12 mouse cellular contexts compared by ENCODE assay signal in the genomic region with DNA sequence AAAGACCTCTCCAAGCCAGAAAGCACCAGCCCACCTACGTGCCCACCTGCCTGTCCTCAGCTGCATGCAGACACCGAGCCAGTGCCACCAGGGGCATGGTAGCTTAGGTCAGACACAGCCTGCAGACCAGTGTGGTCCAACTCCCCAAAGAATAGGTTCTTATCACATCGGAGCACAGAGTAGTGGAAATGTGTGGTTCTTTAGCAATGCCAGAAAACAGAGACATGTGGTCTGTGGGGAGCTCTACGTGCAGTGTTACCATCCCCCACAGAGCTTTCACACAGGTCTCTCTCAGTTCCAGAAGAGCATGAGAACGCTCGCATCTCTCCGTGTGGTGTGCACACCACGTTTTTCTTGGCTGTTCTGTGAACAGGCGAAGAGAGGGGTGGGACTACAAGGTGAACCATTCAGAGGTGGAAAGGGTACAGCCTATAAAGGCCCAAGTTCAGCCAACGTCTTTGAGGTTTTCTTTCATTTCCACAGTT. TPM values are rescaled to one million over a fixed set of nuclear protein-coding genes. Genes with fewer than 3 reads are reported as not detected.
DNase-seq lines count a peak whose midpoint lies in the region; ATAC-seq and TF ChIP-seq lines count a peak whose summit lies in the region.
"Had no signal": no experiment of that assay in that cellular context is flagged by ENCODE, and none has a peak within 500 bp of the region (broad histone marks: within the 10 kb centered on the region; RNA-seq: fewer than 3 reads in every experiment).

No protein-coding gene starts in this region.

- peak overlapping the region; percentile 63 for H3K27ac ChIP-seq in heart, embryonic 16.5 days (ENCODE audit: low read length)
- no peak overlapping the region for H3K27ac ChIP-seq in kidney, adult 2 months (ENCODE audit: insufficient read depth, low read depth, low read length)
- H3K27ac ChIP-seq in midbrain, postnatal 0 days (ENCODE audit: low read depth, low read length) = no peak overlapping the region

- peak overlapping the region; percentile 15; the same call in 1 of the 2 replicates for H3K4me2 ChIP-seq in heart, embryonic 16.5 days (ENCODE audit: low read depth, low read length)
- no peak overlapping the region for H3K4me2 ChIP-seq in midbrain, postnatal 0 days (ENCODE audit: low read depth, low read length, poor library complexity, severe bottlenecking)

- 0 out of 2 replicates have a peak, but pooled peaks cover 2% of the 10 kb centered on the region for H3K9me3 ChIP-seq in heart, embryonic 16.5 days (replicated peaks; ENCODE audit: control insufficient read depth, low read length)
- H3K9me3 ChIP-seq in midbrain, postnatal 0 days (ENCODE audit: low read length) = no peaks in the 10 kb centered on the region

- no peak for TF ChIP-seq CTCF in kidney, adult 2 months (conservative IDR thresholded peaks at IDR 0.05; ENCODE audit: insufficient read depth, insufficient read length, low read depth, low read length)
- TF ChIP-seq CTCF in midbrain, postnatal 0 days (IDR thresholded peaks at IDR 0.05) = no peak

- no peak for DNase-seq in heart, adult 8-10 months (ENCODE audit: low spot score)
- DNase-seq in liver = peak; percentile 23
- peak; percentile 36 to 48 for DNase-seq in natural killer cell, adult 2 months (ENCODE audit: low spot score in 2 of 2)
- no peak for DNase-seq in kidney, adult 2 months
- no peak for DNase-seq in midbrain, postnatal 0 days (ENCODE audit: low spot score)
- DNase-seq in embryo, embryonic 10 days (ENCODE audit: low spot score) = no peak
- DNase-seq: adrenal gland, adult 8-10 months; kidney, postnatal 14 days; left cerebral cortex, postnatal 4 days; midbrain, embryonic 14.5 days had no signal

- peak; percentile 64 for ATAC-seq in heart, embryonic 16.5 days (replicated peaks; ENCODE audit: extremely low read depth, insufficient read depth, low FRiP score)
- peak; percentile 64 for ATAC-seq in activated CD4-positive, CD25-positive, alpha-beta regulatory T cell, adult 4 months
- no peak for ATAC-seq in midbrain, postnatal 0 days (ENCODE audit: low FRiP score)

- WGBS in heart, embryonic 16.5 days = 65% methylated on average over 10 of the region's 10 CpGs
- 70% methylated on average over 10 of the region's 10 CpGs for WGBS in kidney, adult 2 months
- 74% methylated on average over 10 of the region's 10 CpGs for whole genome bisulfite sequencing in midbrain, postnatal 0 days

- peaks cover 11% of the 10 kb centered on the region; the same call in 1 of the 2 replicates for H3K4me1 ChIP-seq in heart, embryonic 16.5 days (ENCODE audit: control insufficient read depth, insufficient read depth, low read length)
- H3K4me1 ChIP-seq in kidney, adult 2 months (ENCODE audit: control insufficient read depth, insufficient read depth, low read length) = no peaks in the 10 kb centered on the region
- no peaks in the 10 kb centered on the region for H3K4me1 ChIP-seq in midbrain, postnatal 0 days (ENCODE audit: insufficient read depth, low read length)

- no peaks in the 10 kb centered on the region for H3K36me3 ChIP-seq in heart, embryonic 16.5 days (ENCODE audit: control insufficient read depth, insufficient read depth)
- no peaks in the 10 kb centered on the region for H3K36me3 ChIP-seq in kidney, adult 2 months (ENCODE audit: control insufficient read depth, insufficient read depth, low read length)
- H3K36me3 ChIP-seq in midbrain, postnatal 0 days (ENCODE audit: insufficient read depth, low read length) = no peaks in the 10 kb centered on the region

- no peaks in the 10 kb centered on the region for H3K27me3 ChIP-seq in heart, embryonic 16.5 days (ENCODE audit: control insufficient read depth, insufficient read depth, low read length)
- no peaks in the 10 kb centered on the region for H3K27me3 ChIP-seq in kidney, adult 2 months (replicated peaks; ENCODE audit: control insufficient read depth, insufficient read depth, low read length)
- H3K27me3 ChIP-seq in midbrain, postnatal 0 days (ENCODE audit: insufficient read depth, low read length) = no peaks in the 10 kb centered on the region

- no peak overlapping the region for H3K9ac ChIP-seq in heart, embryonic 16.5 days (ENCODE audit: low read length)
- no peak overlapping the region for H3K9ac ChIP-seq in midbrain, postnatal 0 days (replicated peaks; ENCODE audit: low read length, poor library complexity, severe bottlenecking)

- TF ChIP-seq POLR2A in kidney, adult 2 months (IDR thresholded peaks at IDR 0.05; ENCODE audit: low read depth, low read length) = no peak

- no peak overlapping the region for H3K4me3 ChIP-seq in heart, embryonic 16.5 days (ENCODE audit: low read length)
- H3K4me3 ChIP-seq in kidney, adult 2 months (ENCODE audit: insufficient read depth, low read depth, low read length) = no peak overlapping the region
- H3K4me3 ChIP-seq in midbrain, postnatal 0 days (ENCODE audit: low read depth, low read length) = no peak overlapping the region

RNA-seq across cellular contexts. Expression of gene Wipf1, which starts 59.3 kb away (rescaled TPM):
- 5.0 and 7.4 TPM in 2 replicates for polyA plus RNA-seq in heart, embryonic 16.5 days (2015; fragmentation: Nextera tagmentation; extraction: Ambion mirVana)
- 10 to 100 TPM; 11.5 to 14.6 (median 13.3) TPM for total RNA-seq in heart, adult 8-10 months (2022)
- 10 to 100 TPM; 70.1 to 72.4 TPM for polyA plus RNA-seq in activated CD4-positive, CD25-positive, alpha-beta regulatory T cell, adult 4 months (2017; shearing (Covaris generic))
- polyA plus RNA-seq in kidney, adult 2 months (2012; rRNA removed) = 4.8 and 8.0 TPM in 2 replicates
- total RNA-seq in midbrain, postnatal 0 days (2014; rRNA removed) = 1.8 and 4.3 TPM in 2 replicates
- polyA plus RNA-seq in midbrain, postnatal 0 days (2015; fragmentation: Nextera tagmentation; extraction: Ambion mirVana) = 2.1 and 2.4 TPM in 2 replicates

Comparison
In these comparisons a context has a peak if more than half of its experiments do, and no peak if none do; other contexts are left out.
1. DNase-seq: peak in liver (single experiment) and natural killer cell, adult 2 months (2 of 2); none in heart, adult 8-10 months (single experiment), kidney, adult 2 months (single experiment), midbrain, postnatal 0 days (single experiment) and embryo, embryonic 10 days (single experiment).